Mouse (Mus musculus) forebrain, embryonic 14.5 days (tissue): ENCODE measurements at regions not wholly inside any gene's neighbourhood (a gene's known extent, or its start where the extent isn't known, plus 50 kb on each side); places are given as distances from the start of the nearest gene placed in this dataset.
A peak's percentile ranks its signal among the peaks of the same experiment; 100 is the strongest.

Experiments used
- ATAC-seq: fragments of 200-750 bp; cut with Nextera tagmentation; 2 replicates; pipeline ENCODE4 v1.8.0; 2017; ENCODE audit warnings: mild to moderate bottlenecking, moderate library complexity
- DNase-seq: peaks from one replicate; pipeline ENCODE4 v3.0.0-alpha.2; 2015; ENCODE audit warnings: low spot score
- H3K27ac ChIP-seq: fragments of 300-500 bp; sonication (generic); 2 replicates; pipeline ENCODE4 v1.5.1; 2014; ENCODE audit warnings: low read depth, mild to moderate bottlenecking, control low read depth, low read length, moderate library complexity
- H3K27me3 ChIP-seq: fragments of 300-500 bp; sonication (generic); replicated peaks from 2 replicates; pipeline ENCODE4 v1.6.1; 2014; ENCODE audit warnings: low read length, control low read depth, mixed read lengths; ENCODE audit not compliant: control insufficient read depth, insufficient read depth
- H3K36me3 ChIP-seq: fragments of 300-500 bp; sonication (generic); 2 replicates; pipeline ENCODE4 v1.6.1; 2014; ENCODE audit warnings: low read length, control low read depth; ENCODE audit not compliant: control insufficient read depth, insufficient read depth
- H3K4me1 ChIP-seq: fragments of 300-500 bp; sonication (generic); 2 replicates; pipeline ENCODE4 v1.6.1; 2014; ENCODE audit warnings: antibody characterized with exemption, low read length, control low read depth; ENCODE audit not compliant: control insufficient read depth, insufficient read depth
- H3K4me2 ChIP-seq: fragments of 300-500 bp; sonication (generic); 2 replicates; pipeline ENCODE4 v1.6.1; 2014; ENCODE audit warnings: mild to moderate bottlenecking, control low read depth, low read length
- H3K4me3 ChIP-seq: fragments of 300-500 bp; sonication (generic); 2 replicates; pipeline ENCODE4 v1.5.1; 2014; ENCODE audit warnings: low read depth, low read length, control low read depth
- H3K9ac ChIP-seq: fragments of 300-500 bp; sonication (generic); 2 replicates; pipeline ENCODE4 v1.6.1; 2014; ENCODE audit warnings: mild to moderate bottlenecking, low read length, control low read depth, moderate library complexity
- H3K9me3 ChIP-seq: fragments of 300-500 bp; sonication (generic); replicated peaks from 2 replicates; pipeline ENCODE4 v1.6.1; 2016; ENCODE audit warnings: low read length, control low read depth, mixed read lengths; ENCODE audit not compliant: control insufficient read depth
- WGBS: fragments of 180-500 bp; shearing (Covaris S2); extraction: QIAGEN DNeasy Blood & Tissue Kit; methylation state at CpG from one replicate; pipeline ENCODE4 v1.1.7; 2014; 5-methylcytosine and 5-hydroxymethylcytosine counted together

- WGBS: 0% methylated on average over 2 of the region's 2 CpGs
- no peak overlapping the region for H3K27ac ChIP-seq
- ATAC-seq: peak; percentile 97
- H3K36me3 ChIP-seq: no peaks in the 10 kb centered on the region
- no peaks in the 10 kb centered on the region for H3K9me3 ChIP-seq
- DNase-seq: peak; percentile 85
- no peak overlapping the region for H3K4me3 ChIP-seq
- H3K4me2 ChIP-seq: no peak overlapping the region
- no peak overlapping the region for H3K9ac ChIP-seq
- no peaks in the 10 kb centered on the region for H3K4me1 ChIP-seq
- H3K27me3 ChIP-seq: no peaks in the 10 kb centered on the region
Measured at GRCm38 (mm10) chr12:14088960-14089359, 62.9 kb downstream of the Fam84a start.

- DNase-seq (no peak), ATAC-seq (no peak)
- Histone ChIP-seq H3K4me2 (no peak overlapping the region), H3K9me3 (no peaks in the 10 kb centered on the region), H3K27me3 (no peaks in the 10 kb centered on the region), H3K9ac (no peak overlapping the region), H3K4me1 (no peaks in the 10 kb centered on the region), H3K4me3 (no peak overlapping the region), H3K27ac (no peak overlapping the region), H3K36me3 (no peaks in the 10 kb centered on the region)
- 86% methylated on average over 3 of the region's 3 CpGs for WGBS
Measured at GRCm38 (mm10) chr12:14082771-14083170, 69.1 kb downstream of the Fam84a start.

GRCm38 (mm10) chr12:14079892-14080291 is 72.0 kb downstream of the Fam84a start:
- Histone ChIP-seq H3K4me2 (no peak overlapping the region), H3K4me3 (no peak overlapping the region), H3K4me1 (no peaks in the 10 kb centered on the region), H3K9ac (no peak overlapping the region), H3K27me3 (no peaks in the 10 kb centered on the region), H3K36me3 (no peaks in the 10 kb centered on the region), H3K27ac (no peak overlapping the region), H3K9me3 (no peaks in the 10 kb centered on the region)
- no peak for ATAC-seq
- DNase-seq: no peak
- 89% methylated on average over 1 of the region's 1 CpGs for WGBS

GRCm38 (mm10) chr12:14069049-14069448 is 82.8 kb downstream of the Fam84a start:
- Histone ChIP-seq H3K27ac (no peak overlapping the region), H3K4me1 (no peaks in the 10 kb centered on the region), H3K4me2 (no peak overlapping the region), H3K27me3 (no peaks in the 10 kb centered on the region), H3K9me3 (no peaks in the 10 kb centered on the region), H3K4me3 (no peak overlapping the region), H3K36me3 (no peaks in the 10 kb centered on the region), H3K9ac (no peak overlapping the region)
- ATAC-seq (no peak; the same call in 1 of the 2 replicates), DNase-seq (peak; percentile 39)
- WGBS: 80% methylated on average over 4 of the region's 4 CpGs

DNA sequence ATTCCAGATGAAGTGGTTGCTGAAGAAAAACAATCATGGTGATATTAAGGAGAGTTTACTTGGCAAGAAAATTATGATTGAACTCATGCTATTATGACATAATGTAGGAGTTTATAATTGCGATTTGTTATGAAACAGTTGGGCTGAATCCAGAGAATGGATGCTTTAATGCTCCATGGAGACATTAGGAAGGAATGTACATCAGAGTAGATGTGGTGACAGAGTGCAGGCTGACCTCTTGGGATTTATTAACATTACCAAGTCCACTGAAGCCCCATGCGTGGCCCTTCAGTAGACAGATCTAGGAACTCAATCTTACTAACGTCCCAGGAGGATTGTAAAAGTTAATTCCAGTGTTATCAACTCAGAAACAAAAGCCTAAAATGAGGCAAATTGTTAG is 86.5 kb downstream of the Fam84a start:
- Histone ChIP-seq H3K4me2 (no peak overlapping the region), H3K9me3 (no peaks in the 10 kb centered on the region), H3K27me3 (no peaks in the 10 kb centered on the region), H3K36me3 (no peaks in the 10 kb centered on the region), H3K4me3 (no peak overlapping the region), H3K4me1 (no peaks in the 10 kb centered on the region), H3K9ac (no peak overlapping the region), H3K27ac (no peak overlapping the region)
- ATAC-seq (no peak), DNase-seq (no peak)
- 81% methylated on average over 3 of the region's 3 CpGs for WGBS

DNA sequence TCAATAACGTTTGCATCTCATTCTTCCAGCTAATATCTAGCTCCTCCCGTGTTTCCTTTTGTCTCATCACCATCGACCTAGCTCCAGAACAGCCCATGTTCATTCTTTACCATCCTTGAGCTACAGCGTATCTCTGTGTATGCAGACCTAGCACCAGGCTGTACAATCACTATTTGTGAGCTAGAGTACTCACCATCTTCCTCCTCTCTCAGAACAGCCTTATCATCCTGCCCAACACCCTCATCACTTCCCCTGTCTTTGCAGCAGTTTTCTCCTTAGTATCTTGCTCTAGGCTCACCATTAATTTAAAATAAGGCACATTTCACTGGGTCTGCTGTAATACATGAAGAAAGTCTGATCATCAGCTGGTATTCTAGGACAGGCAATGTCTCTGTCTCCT is 88.6 kb downstream of the Fam84a start:
- 89% methylated on average over 4 of the region's 4 CpGs for WGBS
- Histone ChIP-seq H3K9me3 (no peaks in the 10 kb centered on the region), H3K9ac (no peak overlapping the region), H3K4me3 (no peak overlapping the region), H3K27ac (no peak overlapping the region), H3K27me3 (no peaks in the 10 kb centered on the region), H3K4me2 (no peak overlapping the region), H3K36me3 (no peaks in the 10 kb centered on the region), H3K4me1 (no peaks in the 10 kb centered on the region)
- DNase-seq (no peak), ATAC-seq (no peak)

GRCm38 (mm10) chr12:14056116-14056515 is 95.7 kb downstream of the Fam84a start:
- Histone ChIP-seq H3K27me3 (no peaks in the 10 kb centered on the region), H3K4me1 (no peaks in the 10 kb centered on the region), H3K9me3 (no peaks in the 10 kb centered on the region), H3K27ac (no peak overlapping the region), H3K4me3 (no peak overlapping the region), H3K9ac (no peak overlapping the region), H3K4me2 (no peak overlapping the region), H3K36me3 (no peaks in the 10 kb centered on the region)
- no peak for ATAC-seq
- DNase-seq: no peak
- WGBS: 84% methylated on average over 4 of the region's 4 CpGs

GRCm38 (mm10) chr12:14032363-14032762 is 119.5 kb downstream of the Fam84a start:
- Histone ChIP-seq H3K9ac (no peak overlapping the region), H3K36me3 (no peaks in the 10 kb centered on the region), H3K4me3 (no peak overlapping the region), H3K4me2 (no peak overlapping the region), H3K4me1 (no peaks in the 10 kb centered on the region), H3K27ac (no peak overlapping the region), H3K9me3 (no peaks in the 10 kb centered on the region), H3K27me3 (no peaks in the 10 kb centered on the region)
- no peak for ATAC-seq
- 77% methylated on average over 1 of the region's 1 CpGs for WGBS
- DNase-seq: peak; percentile 3

DNA sequence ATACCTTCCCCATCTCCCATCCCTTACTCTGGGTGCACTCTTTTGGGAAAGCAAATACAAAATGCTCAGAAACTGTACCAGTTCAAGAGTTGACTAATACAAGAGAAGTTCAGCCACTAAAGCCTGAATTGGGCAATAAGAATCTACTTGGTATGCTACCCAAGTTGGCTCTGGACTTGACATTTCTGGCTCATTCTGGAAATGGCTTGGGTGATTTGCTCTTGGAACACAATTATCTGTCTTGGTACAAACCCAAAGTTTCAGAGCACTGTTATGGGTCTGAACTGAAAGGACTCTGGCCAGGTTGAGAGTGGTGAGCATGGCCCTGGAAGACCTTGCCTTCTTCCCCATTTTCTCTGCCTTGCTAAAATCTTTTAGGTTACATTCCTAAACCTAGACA is 136.6 kb downstream of the Fam84a start:
- Histone ChIP-seq H3K4me1 (no peaks in the 10 kb centered on the region), H3K9ac (no peak overlapping the region), H3K27ac (no peak overlapping the region), H3K4me2 (no peak overlapping the region), H3K36me3 (no peaks in the 10 kb centered on the region), H3K4me3 (no peak overlapping the region), H3K9me3 (no peaks in the 10 kb centered on the region), H3K27me3 (no peaks in the 10 kb centered on the region)
- no peak for ATAC-seq
- DNase-seq: no peak

- no peaks in the 10 kb centered on the region for H3K4me1 ChIP-seq
- WGBS: 71% methylated on average over 1 of the region's 1 CpGs
- no peak overlapping the region for H3K27ac ChIP-seq
- DNase-seq: no peak
- H3K9me3 ChIP-seq: no peaks in the 10 kb centered on the region
- no peak overlapping the region for H3K9ac ChIP-seq
- no peak for ATAC-seq
- H3K27me3 ChIP-seq: no peaks in the 10 kb centered on the region
- H3K4me3 ChIP-seq: no peak overlapping the region
- no peaks in the 10 kb centered on the region for H3K36me3 ChIP-seq
- H3K4me2 ChIP-seq: no peak overlapping the region
Measured at GRCm38 (mm10) chr12:14005991-14006390, 145.9 kb downstream of the Fam84a start.
